In genomic region chr11:117134776-117135387, GRCm38 (mm10) we compare ENCODE assay signal across 9 mouse cellular contexts. TPM values are rescaled to one million over a fixed set of nuclear protein-coding genes. Genes with fewer than 3 reads are reported as not detected.
DNase-seq lines count a peak whose midpoint lies in the region; ATAC-seq and TF ChIP-seq lines count a peak whose summit lies in the region.
"Had no signal": no experiment of that assay in that cellular context is flagged by ENCODE, and none has a peak within 500 bp of the region (broad histone marks: within the 10 kb centered on the region; RNA-seq: fewer than 3 reads in every experiment).

No protein-coding gene starts in this region.

- no peak overlapping the region for H3K9ac ChIP-seq in intestine, embryonic 15.5 days
- H3K9ac ChIP-seq in intestine, postnatal 0 days (ENCODE audit: low read depth, low read length) = no peak overlapping the region
- peak overlapping the region; percentile 65 for H3K9ac ChIP-seq in heart, embryonic 13.5 days
- H3K9ac ChIP-seq in liver, embryonic 11.5 days (ENCODE audit: low read depth, low read length) = no peak overlapping the region
- H3K9ac ChIP-seq in midbrain, embryonic 11.5 days (ENCODE audit: low read length) = no peak overlapping the region
- H3K9ac ChIP-seq: neural tube, embryonic 13.5 days had no signal

- H3K9me3 ChIP-seq in intestine, embryonic 15.5 days = no peaks in the 10 kb centered on the region
- no peaks in the 10 kb centered on the region for H3K9me3 ChIP-seq in intestine, postnatal 0 days (ENCODE audit: control insufficient read depth)
- no peaks in the 10 kb centered on the region for H3K9me3 ChIP-seq in heart, embryonic 13.5 days
- no peaks in the 10 kb centered on the region for H3K9me3 ChIP-seq in liver, embryonic 11.5 days (ENCODE audit: control insufficient read depth, low read length)
- no peaks in the 10 kb centered on the region for H3K9me3 ChIP-seq in midbrain, embryonic 11.5 days (ENCODE audit: control insufficient read depth, low read length)
- H3K9me3 ChIP-seq: neural tube, embryonic 13.5 days had no signal

- H3K4me1 ChIP-seq in intestine, embryonic 15.5 days (replicated peaks) = peaks cover 30% of the 10 kb centered on the region
- 0 out of 2 replicates have a peak, but pooled peaks cover 7% of the 10 kb centered on the region for H3K4me1 ChIP-seq in intestine, postnatal 0 days (replicated peaks; ENCODE audit: control insufficient read depth, insufficient read depth, low read length)
- peaks cover 8% of the 10 kb centered on the region for H3K4me1 ChIP-seq in testis, adult 2 months (ENCODE audit: control insufficient read depth, insufficient read depth, low read length)
- H3K4me1 ChIP-seq in heart, embryonic 13.5 days = peaks cover 76% of the 10 kb centered on the region
- H3K4me1 ChIP-seq in liver, embryonic 11.5 days (replicated peaks; ENCODE audit: control insufficient read depth, insufficient read depth, low read length) = peaks cover 21% of the 10 kb centered on the region
- peaks cover 23% of the 10 kb centered on the region for H3K4me1 ChIP-seq in midbrain, embryonic 11.5 days (ENCODE audit: control insufficient read depth, insufficient read depth, low read length)

- H3K4me2 ChIP-seq in intestine, embryonic 15.5 days (replicated peaks) = no peak overlapping the region
- no peak overlapping the region for H3K4me2 ChIP-seq in intestine, postnatal 0 days (replicated peaks; ENCODE audit: low read depth)
- H3K4me2 ChIP-seq in heart, embryonic 13.5 days = peak overlapping the region; percentile 32
- no peak overlapping the region for H3K4me2 ChIP-seq in liver, embryonic 11.5 days
- no peak overlapping the region for H3K4me2 ChIP-seq in midbrain, embryonic 11.5 days
- H3K4me2 ChIP-seq: neural tube, embryonic 13.5 days had no signal

- DNase-seq in testis, postnatal 14 days (ENCODE audit: low spot score) = no peak
- no peak for DNase-seq in liver, embryonic 11.5 days (ENCODE audit: low spot score)
- DNase-seq in midbrain, embryonic 11.5 days (ENCODE audit: low spot score, missing footprints) = no peak

- no peaks in the 10 kb centered on the region for H3K27me3 ChIP-seq in intestine, embryonic 15.5 days (replicated peaks)
- H3K27me3 ChIP-seq in intestine, postnatal 0 days (replicated peaks; ENCODE audit: control insufficient read depth, insufficient read depth, low read length) = no peaks in the 10 kb centered on the region
- H3K27me3 ChIP-seq in testis, adult 2 months (ENCODE audit: control insufficient read depth, insufficient read depth, low read length) = no peaks in the 10 kb centered on the region
- no peaks in the 10 kb centered on the region for H3K27me3 ChIP-seq in heart, embryonic 13.5 days (replicated peaks)
- no peaks in the 10 kb centered on the region for H3K27me3 ChIP-seq in liver, embryonic 11.5 days (replicated peaks; ENCODE audit: control insufficient read depth, insufficient read depth, low read length)
- no peaks in the 10 kb centered on the region for H3K27me3 ChIP-seq in midbrain, embryonic 11.5 days (ENCODE audit: control insufficient read depth, insufficient read depth, low read length)
- H3K27me3 ChIP-seq: neural tube, embryonic 13.5 days had no signal

- H3K4me3 ChIP-seq in intestine, embryonic 15.5 days (replicated peaks) = no peak overlapping the region
- H3K4me3 ChIP-seq in intestine, postnatal 0 days (ENCODE audit: low read depth, low read length) = no peak overlapping the region
- no peak overlapping the region for H3K4me3 ChIP-seq in testis, adult 2 months (ENCODE audit: control insufficient read depth, low read depth, low read length)
- H3K4me3 ChIP-seq in heart, embryonic 13.5 days = no peak overlapping the region
- H3K4me3 ChIP-seq in liver, embryonic 11.5 days (ENCODE audit: low read depth, low read length) = no peak overlapping the region
- H3K4me3 ChIP-seq in midbrain, embryonic 11.5 days (ENCODE audit: low read depth, low read length) = no peak overlapping the region
- H3K4me3 ChIP-seq: neural tube, embryonic 13.5 days had no signal

- ATAC-seq in intestine, embryonic 15.5 days = no peak
- ATAC-seq in intestine, postnatal 0 days = no peak
- no peak for ATAC-seq in heart, embryonic 13.5 days (ENCODE audit: extremely low read depth, insufficient number of reproducible peaks, low FRiP score, low TSS enrichment)
- ATAC-seq in liver, embryonic 11.5 days (replicated peaks; ENCODE audit: low FRiP score) = no peak
- ATAC-seq in midbrain, embryonic 11.5 days (ENCODE audit: low FRiP score) = no peak

- no peak for TF ChIP-seq CTCF in intestine, postnatal 0 days (IDR thresholded peaks at IDR 0.05; ENCODE audit: low read depth)
- TF ChIP-seq CTCF in testis, adult 2 months (IDR thresholded peaks at IDR 0.05; ENCODE audit: control insufficient read depth, insufficient read depth, insufficient replicate concordance, low read depth, low read length) = no peak

- 0 out of 2 replicates have a peak overlapping the region, but pooled peaks have one; percentile 79 for H3K27ac ChIP-seq in intestine, embryonic 15.5 days
- H3K27ac ChIP-seq in intestine, postnatal 0 days (ENCODE audit: low read depth, low read length) = no peak overlapping the region
- H3K27ac ChIP-seq in testis, adult 2 months (ENCODE audit: control insufficient read depth, insufficient read depth, low read depth, low read length) = peak overlapping the region; percentile 21
- peak overlapping the region; percentile 81 for H3K27ac ChIP-seq in heart, embryonic 13.5 days (replicated peaks)
- H3K27ac ChIP-seq in liver, embryonic 11.5 days (ENCODE audit: low read depth, low read length) = no peak overlapping the region
- H3K27ac ChIP-seq in midbrain, embryonic 11.5 days (ENCODE audit: low read depth, low read length) = no peak overlapping the region
- H3K27ac ChIP-seq: macrophage had no signal

- H3K36me3 ChIP-seq in intestine, embryonic 15.5 days = no peaks in the 10 kb centered on the region
- H3K36me3 ChIP-seq in intestine, postnatal 0 days (ENCODE audit: control insufficient read depth, insufficient read depth) = peaks cover 11% of the 10 kb centered on the region
- H3K36me3 ChIP-seq in testis, adult 2 months (ENCODE audit: control insufficient read depth, insufficient read depth, low read length) = no peaks in the 10 kb centered on the region
- H3K36me3 ChIP-seq in heart, embryonic 13.5 days = peaks cover 20% of the 10 kb centered on the region; the same call in 1 of the 2 replicates
- H3K36me3 ChIP-seq in liver, embryonic 11.5 days (ENCODE audit: control insufficient read depth, insufficient read depth, low read length) = no peaks in the 10 kb centered on the region
- no peaks in the 10 kb centered on the region for H3K36me3 ChIP-seq in midbrain, embryonic 11.5 days (ENCODE audit: control insufficient read depth, insufficient read depth, low read length)

- TF ChIP-seq POLR2A in testis, adult 2 months (IDR thresholded peaks at IDR 0.05; ENCODE audit: control insufficient read depth, low read depth, low read length) = 0 out of 2 replicates have a peak, but pooled peaks have one; percentile 30

- WGBS in intestine, embryonic 15.5 days = 66% methylated on average over 23 of the region's 23 CpGs
- WGBS in intestine, postnatal 0 days = 69% methylated on average over 23 of the region's 23 CpGs
- WGBS in heart, embryonic 13.5 days = 58% methylated on average over 23 of the region's 23 CpGs
- 76% methylated on average over 23 of the region's 23 CpGs for WGBS in liver, embryonic 11.5 days
- 69% methylated on average over 23 of the region's 23 CpGs for WGBS in midbrain, embryonic 11.5 days

RNA-seq across cellular contexts. Expression of gene Sec14l1, which starts 19.9 kb away (rescaled TPM):
- polyA plus RNA-seq in intestine, embryonic 15.5 days (2015; fragmentation: Nextera tagmentation; extraction: Ambion mirVana) = 30.4 and 30.7 TPM in 2 replicates
- polyA plus RNA-seq in intestine, postnatal 0 days (2015; fragmentation: Nextera tagmentation; extraction: Ambion mirVana) = 22.8 and 23.9 TPM in 2 replicates
- polyA plus RNA-seq in testis, adult 2 months (2012; rRNA removed) = 133 and 153 TPM in 2 replicates
- polyA plus RNA-seq in heart, embryonic 13.5 days (2015; fragmentation: Nextera tagmentation; extraction: Ambion mirVana) = 44.5 and 45.3 TPM in 2 replicates
- polyA plus RNA-seq in liver, embryonic 11.5 days (2014; fragmentation: Nextera tagmentation; extraction: Ambion mirVana) = 20.9 and 22.8 TPM in 2 replicates
- polyA plus RNA-seq in midbrain, embryonic 11.5 days (2014; fragmentation: Nextera tagmentation; extraction: Ambion mirVana) = 32.4 and 36.7 TPM in 2 replicates

Comparison
In these comparisons a context has a peak if more than half of its experiments do, and no peak if none do; other contexts are left out.
1. H3K27ac ChIP-seq: peak in intestine, embryonic 15.5 days (single experiment), testis, adult 2 months (single experiment) and heart, embryonic 13.5 days (single experiment); none in intestine, postnatal 0 days (single experiment), liver, embryonic 11.5 days (single experiment) and midbrain, embryonic 11.5 days (single experiment).